Mouse (Mus musculus): Measurements from ENCODE around the gene Gchfr. TPM values are rescaled to one million over a fixed set of nuclear protein-coding genes. Genes with fewer than 3 reads are reported as not detected.

The Gchfr gene
- total RNA-seq (2021), result under 1 TPM in 1 of 2 experiments, not detected in 1; 0.72 TPM
- long read RNA-seq, experiment 1, result 0 reads
- long read RNA-seq, experiment 2, result 0 reads

- peak; percentile 54 for DNase-seq
These were observed at the start of gene Gchfr for GRCm38 (mm10) chr2:119166901-119167865. Gene Gchfr (plus strand): TSS chr2:119167773.

GRCm38 (mm10) chr2:119136346-119136898, 31.2 kb upstream of the Gchfr start:
- DNase-seq, result no peak

- peak; percentile 12 for DNase-seq
These were observed 22.4 kb upstream of the Gchfr start for GRCm38 (mm10) chr2:119145199-119145598.

DNA sequence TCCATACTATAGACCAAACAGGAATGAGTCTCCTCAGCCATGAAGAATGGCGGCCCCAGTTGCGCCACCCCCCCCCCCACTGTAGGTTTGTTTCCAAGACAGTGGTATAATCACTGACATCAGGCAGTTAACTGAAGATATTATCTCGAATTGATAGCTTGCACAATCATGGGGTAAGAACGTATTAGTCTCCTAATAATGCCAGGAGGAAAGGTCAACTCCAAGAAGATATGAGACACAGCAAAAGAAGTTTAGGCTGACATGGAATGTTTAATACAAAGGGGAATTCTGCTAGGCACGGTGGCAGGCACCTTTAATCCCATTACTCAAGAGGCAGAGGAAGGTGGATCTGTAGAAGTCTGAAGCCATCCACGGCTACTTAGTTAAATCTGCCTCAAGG, 21.1 kb upstream of the Gchfr start:
- DNase-seq, result no peak

DNA sequence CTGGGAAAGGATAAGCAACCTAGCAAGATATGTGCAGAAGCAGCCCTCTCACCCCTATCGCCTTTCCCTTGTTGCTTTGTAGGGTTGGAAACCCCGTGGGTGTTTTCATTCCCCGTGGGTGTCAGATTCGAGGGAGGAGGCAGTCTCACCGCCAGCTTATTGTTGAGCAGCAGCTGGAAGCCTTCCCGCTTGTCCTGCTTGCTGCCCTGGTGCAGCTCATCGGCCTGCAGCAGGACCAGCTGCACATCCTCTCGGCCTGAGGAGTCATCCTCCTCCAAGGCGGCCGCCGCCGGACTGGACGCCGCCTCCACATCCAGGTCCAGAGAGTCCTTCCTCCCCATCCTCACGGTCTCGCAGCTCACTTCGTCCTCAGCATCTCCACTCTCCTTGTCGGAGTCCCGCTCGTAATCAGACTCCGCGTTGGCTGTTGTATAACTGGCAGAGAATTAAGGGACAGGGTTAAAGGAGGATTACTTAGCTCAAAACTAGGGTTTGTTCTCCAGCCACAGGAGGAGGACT, 20.4 kb upstream of the Gchfr start:
- no peak for DNase-seq

DNA sequence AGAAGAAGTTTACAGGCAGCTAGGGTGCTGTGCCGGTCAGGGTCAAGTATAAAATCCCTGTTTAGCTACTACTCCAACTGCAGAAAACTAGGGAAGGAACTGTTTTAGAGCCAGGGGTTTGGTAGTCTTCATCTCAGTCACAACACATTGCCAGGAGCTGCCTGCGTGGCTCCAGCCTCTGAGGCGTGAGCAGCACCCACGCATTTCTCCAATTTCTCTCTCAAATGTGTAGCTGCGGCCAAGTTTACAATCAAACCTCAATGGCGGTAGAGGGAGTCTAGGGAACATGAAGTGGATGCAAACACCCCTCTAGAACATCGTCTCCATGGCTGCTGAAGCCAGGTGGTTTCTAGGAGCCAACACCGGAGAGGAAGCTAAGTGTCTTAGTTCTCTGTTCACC, 19.8 kb upstream of the Gchfr start:
- no peak for DNase-seq

- DNase-seq, result no peak
These were observed 15.3 kb upstream of the Gchfr start for GRCm38 (mm10) chr2:119152255-119152654.

DNA sequence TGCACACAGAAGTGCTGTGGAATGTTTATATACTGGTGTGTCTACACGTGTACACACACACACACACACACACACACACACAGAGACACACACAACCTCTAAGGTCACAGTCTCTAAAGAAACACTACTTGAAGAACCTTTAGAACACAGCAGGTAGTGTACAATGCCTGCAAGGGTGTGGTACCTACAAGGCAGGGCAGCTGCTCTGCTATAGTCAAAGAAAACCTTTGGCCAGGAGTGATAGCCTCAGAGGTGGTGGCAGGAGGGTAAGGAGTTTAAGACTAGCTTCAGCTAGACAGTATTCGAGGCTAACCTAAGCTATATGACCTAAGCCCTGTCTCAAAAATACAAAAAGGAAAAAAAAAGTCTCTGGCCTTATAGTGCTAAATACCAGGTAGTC, 12.9 kb upstream of the Gchfr start:
- no peak for DNase-seq

DNA sequence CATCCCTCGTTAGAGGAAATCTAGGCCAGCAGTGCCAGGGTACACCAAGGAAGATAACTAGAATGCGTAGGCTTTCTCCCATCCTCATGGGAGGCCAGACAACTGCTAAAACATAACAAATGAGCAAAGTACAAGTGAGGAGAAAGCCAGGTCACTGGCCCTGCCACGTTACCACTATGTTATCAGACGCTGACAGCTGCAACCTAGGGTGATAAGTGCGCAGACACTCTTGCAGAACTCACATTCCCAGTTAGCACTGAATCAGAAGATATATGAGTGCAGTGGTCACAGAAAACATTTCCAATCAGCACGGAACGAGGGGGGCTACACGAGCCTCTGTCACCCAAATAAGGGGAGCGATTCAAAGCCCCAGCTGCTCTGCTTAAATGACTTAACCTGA, 12.2 kb upstream of the Gchfr start:
- DNase-seq, result no peak

- no peak for DNase-seq
These were observed 11.4 kb upstream of the Gchfr start for GRCm38 (mm10) chr2:119156081-119156680.

DNA sequence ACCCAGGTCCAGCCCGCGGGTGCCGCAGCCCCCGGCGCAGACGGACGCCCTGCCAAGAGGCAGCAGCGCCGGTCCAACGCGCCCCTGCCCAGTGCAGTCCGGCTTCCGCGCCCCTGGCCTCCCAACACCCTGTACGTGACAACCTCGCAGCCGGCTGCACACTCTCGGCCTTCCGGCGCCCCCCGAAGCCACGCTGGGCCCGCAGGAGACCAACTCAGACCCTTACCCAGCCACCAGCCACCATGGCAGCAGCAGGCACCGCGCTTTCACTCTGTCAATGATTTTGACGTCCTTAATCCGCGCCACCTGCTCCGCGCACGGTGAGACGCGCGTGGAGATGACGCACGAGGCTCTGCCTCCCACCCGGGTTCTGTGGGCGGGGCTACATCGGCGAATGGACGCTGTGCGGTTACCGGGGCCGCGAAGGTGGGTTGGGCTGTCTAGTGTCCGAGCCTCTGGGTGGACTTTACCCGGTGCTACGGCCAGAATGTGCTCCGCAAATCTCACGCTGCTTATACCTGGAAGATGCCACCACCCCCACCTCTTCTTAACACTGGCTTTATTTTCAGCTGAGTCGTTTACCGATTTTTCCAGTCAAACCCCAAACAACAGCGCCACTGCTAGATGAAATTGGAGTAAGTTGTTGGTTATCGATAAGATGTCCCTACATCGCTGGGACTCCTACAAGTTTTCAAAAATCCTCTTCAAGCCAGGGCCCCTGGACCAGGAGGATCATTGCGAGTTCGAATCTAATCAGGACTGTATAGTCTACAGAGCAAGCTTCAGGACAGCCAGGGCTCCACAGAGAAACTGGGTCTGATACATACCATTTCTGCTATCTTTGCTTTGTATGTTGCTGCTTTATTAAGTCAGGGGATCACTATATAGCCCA, 10.6 kb upstream of the Gchfr start, which contains the start of gene Rmdn3:
TSS of gene Rmdn3 (minus strand) at position 354 of the 892 bp plus-strand sequence.
- peak; percentile 93 for DNase-seq

DNA sequence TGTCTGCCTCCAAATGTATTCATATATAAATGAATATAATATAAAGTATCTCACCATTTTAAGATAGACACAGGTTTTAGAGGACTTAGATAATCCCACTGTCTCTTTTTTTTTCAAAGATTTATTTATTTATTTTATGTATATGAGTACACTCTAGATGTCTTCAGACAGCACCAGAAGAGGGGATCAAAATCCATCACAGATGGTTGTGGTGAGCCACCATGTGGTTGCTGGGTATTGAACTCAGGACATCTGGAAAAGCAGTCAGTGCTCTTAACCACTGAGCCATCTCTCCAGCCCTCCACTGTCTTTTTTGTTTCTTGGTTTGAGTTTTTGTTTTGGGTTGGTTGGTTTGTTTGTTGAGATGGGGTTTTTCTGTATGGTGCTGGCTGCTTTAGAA, 9.7 kb upstream of the Gchfr start:
- DNase-seq, result no peak

- DNase-seq, result no peak
These were observed 6.3 kb upstream of the Gchfr start for GRCm38 (mm10) chr2:119161247-119161646.

- no peak for DNase-seq
These were observed 4.4 kb upstream of the Gchfr start for GRCm38 (mm10) chr2:119163135-119163534.

GRCm38 (mm10) chr2:119163999-119164398, 3.6 kb upstream of the Gchfr start:
- no peak for DNase-seq

DNA sequence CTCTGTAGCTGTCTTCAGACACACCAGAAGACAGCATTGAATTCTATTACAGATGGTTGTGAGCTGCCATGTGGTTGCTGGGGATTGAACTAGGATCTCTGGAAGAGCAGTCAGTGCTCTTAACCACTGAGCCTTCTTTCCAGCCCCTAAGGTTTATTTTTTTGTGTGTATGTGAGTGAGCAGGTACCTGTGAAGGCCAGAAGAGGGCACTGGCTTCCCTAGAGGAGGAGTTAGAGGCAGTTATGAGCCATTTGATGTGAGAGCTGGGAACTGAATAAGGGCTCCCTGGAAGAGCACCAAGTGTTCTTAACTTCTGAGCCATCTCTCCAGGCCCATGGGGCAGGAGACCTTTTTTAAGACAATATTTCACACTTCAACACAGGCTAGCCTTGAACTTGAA, 2.2 kb upstream of the Gchfr start:
- DNase-seq, result no peak

DNA sequence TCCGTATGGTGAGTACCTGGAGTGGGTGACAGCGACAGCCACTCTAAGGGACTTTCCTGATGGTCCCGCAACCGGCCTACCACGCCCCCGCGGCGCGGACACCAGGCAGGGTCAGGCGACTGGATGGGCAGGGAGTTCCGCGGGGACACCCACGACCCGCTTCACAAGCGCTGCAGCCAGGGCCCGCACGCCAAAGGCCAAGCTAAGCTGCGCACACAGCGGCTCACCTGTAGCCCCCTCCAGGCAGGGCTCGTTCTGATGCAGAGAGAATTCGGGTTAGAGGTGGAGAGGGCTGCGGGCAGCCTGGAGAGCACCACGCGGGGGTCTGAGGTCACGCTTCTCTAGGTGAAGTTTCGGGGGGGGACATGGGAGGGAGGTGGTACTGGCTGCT, 288 bp downstream of the Gchfr start:
- no peak for DNase-seq

GRCm38 (mm10) chr2:119170282-119170681, 2.7 kb downstream of the Gchfr start:
- DNase-seq, result no peak

GRCm38 (mm10) chr2:119171574-119171973, 4.0 kb downstream of the Gchfr start:
- no peak for DNase-seq

GRCm38 (mm10) chr2:119172446-119172845, 4.9 kb downstream of the Gchfr start:
- no peak for DNase-seq

GRCm38 (mm10) chr2:119172862-119173576, 5.4 kb downstream of the Gchfr start:
- DNase-seq, result peak; percentile 64

All from gastrocnemius, postnatal 10 days (tissue).